Mouse (Mus musculus) adrenal gland, adult (tissue): ENCODE measurements around the gene Gm49601.

ENCODE experiments used
- DNase-seq, 2 experiments: peaks; one replicate each; pipeline ENCODE4 v3.0.0; 2022 to 2023; ENCODE audit warnings: low spot score in 1 of 2; ENCODE audit not compliant: inconsistent age in 2 of 2

The Gm49601 gene

GRCm38 (mm10) chr16:18630291-18630690 lies 4.1 kb upstream of the Gm49601 start:
- no peak for DNase-seq

DNA sequence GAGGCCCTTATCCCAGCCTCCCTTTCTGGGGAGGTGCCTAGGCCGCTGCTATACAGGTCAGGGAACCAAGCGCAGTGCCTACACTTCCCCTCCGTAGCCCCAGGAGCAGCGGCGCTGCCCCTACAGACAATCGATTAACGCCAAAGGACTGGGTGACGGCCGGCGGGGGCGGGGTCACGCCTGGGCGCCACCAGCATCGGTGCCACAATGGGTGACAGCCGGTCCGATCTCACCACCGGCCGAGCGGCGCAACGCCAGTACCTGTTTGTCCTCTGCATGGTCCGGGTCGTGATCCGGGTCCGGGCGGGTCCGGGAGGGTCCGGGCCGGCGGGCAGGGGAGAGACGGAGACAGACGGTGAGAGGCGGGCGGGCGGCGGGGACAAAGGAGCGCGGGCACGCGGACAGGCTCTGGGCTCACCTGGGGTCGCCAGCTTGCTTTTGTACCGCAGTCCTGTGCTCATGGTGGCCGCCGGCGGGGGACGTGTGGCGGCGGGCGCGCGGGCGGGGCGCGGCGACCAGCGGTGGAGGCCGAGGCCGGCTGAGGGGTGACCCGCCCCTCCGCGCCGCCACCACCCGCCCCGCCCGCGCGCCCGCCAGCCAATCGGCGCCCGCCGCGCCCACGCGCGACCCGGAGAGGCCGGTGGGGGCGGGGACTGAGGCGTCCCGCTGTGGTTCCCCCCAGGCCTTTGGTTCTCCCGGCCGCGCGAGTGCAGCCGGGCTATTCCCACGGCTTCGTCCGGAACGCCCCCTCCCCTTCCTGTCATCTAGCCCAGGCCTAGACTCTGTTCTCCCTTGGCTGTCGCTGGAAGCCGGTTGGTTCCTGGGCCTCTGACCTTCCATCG lies 3.4 kb upstream of the Gm49601 start, which contains the start of gene Sept5:
Gene Sept5, minus strand, starts transcription at position 565 of the 842 bp plus-strand sequence.
- peak; percentile 83 to 89 for DNase-seq

DNA sequence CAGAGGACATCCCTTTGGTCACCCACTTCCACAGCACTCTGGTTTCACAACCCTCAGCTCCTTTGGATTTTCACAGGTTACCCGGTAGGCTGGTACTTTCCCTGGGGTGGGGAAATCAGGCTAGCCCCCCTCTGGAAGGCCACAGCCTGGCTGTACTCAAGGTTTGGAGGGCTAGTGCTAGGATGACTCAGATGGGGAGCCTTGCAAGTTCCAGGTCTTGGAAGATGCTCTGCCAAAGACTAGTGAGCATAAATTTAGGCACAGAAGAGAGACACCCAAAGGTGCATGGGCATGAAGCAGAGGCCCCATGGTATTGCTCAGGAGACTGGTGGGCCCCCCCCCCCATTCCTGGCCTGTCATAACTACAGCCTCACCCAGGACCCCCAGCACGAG lies 2.7 kb upstream of the Gm49601 start:
- peak in 1 of 2 experiments; percentile 41 for DNase-seq

DNA sequence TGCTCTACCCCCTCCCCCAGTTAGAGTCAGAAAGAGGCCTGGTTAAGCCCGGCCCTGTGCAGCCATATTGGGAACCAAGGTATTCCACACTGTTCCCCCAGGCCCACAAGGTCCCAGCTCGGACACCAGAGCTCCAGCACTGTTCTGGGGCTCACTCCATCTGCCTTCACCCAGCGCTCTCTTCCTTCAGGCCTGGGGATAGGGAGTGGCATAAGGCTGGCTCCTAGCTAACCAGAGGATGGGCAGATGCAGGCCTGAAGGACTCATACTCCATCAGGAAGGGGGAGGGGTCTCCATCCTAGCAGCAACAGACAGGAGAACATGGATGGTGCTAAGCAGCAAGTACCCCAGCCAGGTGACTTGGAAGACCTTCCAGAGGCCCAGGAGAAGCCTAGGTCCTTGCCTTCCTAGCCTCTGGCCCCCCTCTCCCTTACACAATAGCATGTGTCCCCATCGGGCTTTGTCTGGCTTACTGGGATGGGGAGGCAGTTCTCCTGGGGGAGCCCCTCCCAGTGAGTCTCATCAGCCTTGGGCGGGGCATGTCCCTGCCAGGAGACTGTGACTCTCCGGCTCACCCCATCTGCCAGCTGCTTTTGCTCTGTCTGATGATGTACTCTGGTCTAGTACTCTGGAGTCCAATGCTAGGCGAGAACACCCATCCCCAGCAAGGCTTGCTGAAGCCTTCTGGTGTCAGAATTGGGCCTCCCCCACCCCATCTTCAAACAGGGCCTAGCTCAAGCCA lies 2.1 kb upstream of the Gm49601 start:
- DNase-seq, result peak in 1 of 2 experiments; percentile 31

- peak in 1 of 2 experiments; percentile 38 for DNase-seq
These were observed 936 bp upstream of the Gm49601 start for GRCm38 (mm10) chr16:18627163-18627562.

GRCm38 (mm10) chr16:18625791-18626311 lies 376 bp downstream of the Gm49601 start:
- peak in 1 of 2 experiments; percentile 43 for DNase-seq

- no peak for DNase-seq
These were observed 1.1 kb downstream of the Gm49601 start for GRCm38 (mm10) chr16:18625097-18625496.

- DNase-seq, result peak in 1 of 2 experiments; percentile 49
These were observed 1.6 kb downstream of the Gm49601 start for GRCm38 (mm10) chr16:18624641-18625040.

- peak in 1 of 2 experiments; percentile 27 for DNase-seq
These were observed 2.3 kb downstream of the Gm49601 start for GRCm38 (mm10) chr16:18623751-18624540.

DNA sequence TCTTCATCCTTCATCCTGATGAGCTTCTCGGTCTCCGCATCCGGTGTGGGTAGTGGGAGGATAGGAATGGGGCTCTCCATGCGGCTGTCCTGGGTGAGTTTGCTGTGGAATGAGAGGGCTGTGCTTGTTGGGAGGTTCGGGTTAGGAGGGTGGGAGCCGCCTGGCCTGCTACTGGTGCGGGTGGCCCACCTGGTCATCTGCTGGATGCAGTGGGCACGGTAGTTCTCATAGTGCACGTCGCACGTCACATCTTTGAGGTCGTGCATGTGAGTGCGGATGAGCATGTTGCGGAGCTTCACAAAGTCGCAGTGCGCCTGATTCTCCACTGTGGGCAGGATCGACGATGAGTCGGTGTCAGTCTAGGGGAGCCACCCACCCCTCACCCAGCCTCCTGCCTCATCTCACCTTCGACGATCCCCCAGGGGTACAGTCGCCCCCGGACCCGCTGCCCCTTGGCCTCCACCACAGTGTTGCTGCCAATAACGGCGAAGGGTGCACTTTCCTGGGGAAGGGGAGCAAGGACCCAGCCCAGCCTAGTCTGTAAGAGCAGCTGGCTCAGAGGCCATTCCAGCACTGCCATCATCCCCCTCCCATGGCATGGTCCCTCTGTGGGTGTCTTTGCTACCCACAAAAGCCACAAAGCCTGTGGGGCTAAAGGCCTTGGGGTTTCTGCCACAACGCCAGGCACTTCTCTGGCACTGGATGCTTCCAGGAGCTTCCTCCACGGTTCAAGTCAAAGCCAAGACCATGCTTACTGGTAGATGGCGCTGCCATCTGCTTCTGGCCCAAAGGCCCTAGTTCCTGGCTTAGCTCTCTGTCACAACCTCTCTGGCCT lies 3.1 kb downstream of the Gm49601 start:
- DNase-seq, result no peak

- no peak for DNase-seq
These were observed 4.2 kb downstream of the Gm49601 start, which contains the start of gene Gp1bb for GRCm38 (mm10) chr16:18622019-18622418. TSS of gene Gp1bb (minus strand) at chr16:18622403.

GRCm38 (mm10) chr16:18621362-18622001 lies 4.7 kb downstream of the Gm49601 start:
- peak; percentile 21 to 57 for DNase-seq

GRCm38 (mm10) chr16:18620601-18621361 lies 5.4 kb downstream of the Gm49601 start:
- peak; percentile 20 to 72 for DNase-seq

- DNase-seq, result no peak
These were observed 6.0 kb downstream of the Gm49601 start for GRCm38 (mm10) chr16:18620201-18620600.

GRCm38 (mm10) chr16:18619110-18619509 lies 7.1 kb downstream of the Gm49601 start:
- DNase-seq, result no peak

GRCm38 (mm10) chr16:18618297-18618696 lies 7.9 kb downstream of the Gm49601 start:
- DNase-seq, result no peak

DNA sequence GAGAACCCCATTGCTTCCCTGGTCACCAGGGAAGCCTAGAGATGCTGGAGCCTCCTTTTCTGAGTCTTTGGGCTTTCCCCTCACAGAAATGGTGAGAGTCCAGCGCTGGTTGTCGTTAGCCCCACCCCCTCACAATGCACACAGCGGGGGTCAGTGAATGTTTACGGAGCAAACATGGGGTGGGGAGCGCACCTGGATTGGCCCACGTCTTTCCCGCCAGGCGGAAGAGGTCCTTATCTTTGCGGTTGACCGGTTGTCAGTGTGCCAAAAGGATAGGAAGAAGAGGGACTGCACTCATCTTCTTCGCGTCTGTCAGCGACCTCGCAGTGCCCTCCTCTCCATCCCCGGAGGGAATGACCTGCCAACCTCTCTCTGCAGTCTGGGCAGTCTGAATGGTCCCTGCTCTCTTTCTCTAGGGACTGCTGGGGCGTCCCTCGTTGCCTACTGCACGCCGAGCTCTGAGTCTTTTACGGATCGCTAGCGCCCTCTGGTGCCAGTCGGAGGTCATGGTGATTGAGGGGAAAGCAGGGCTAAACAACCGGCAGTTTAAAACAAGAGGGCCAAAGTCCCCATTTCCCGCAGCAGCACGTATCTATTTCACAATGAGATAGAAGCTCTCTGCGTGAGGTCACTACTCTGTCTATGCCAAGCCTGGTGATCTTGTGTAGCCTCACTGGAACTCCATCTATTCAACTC lies 8.7 kb downstream of the Gm49601 start:
- DNase-seq, result peak; percentile 85 to 96

DNA sequence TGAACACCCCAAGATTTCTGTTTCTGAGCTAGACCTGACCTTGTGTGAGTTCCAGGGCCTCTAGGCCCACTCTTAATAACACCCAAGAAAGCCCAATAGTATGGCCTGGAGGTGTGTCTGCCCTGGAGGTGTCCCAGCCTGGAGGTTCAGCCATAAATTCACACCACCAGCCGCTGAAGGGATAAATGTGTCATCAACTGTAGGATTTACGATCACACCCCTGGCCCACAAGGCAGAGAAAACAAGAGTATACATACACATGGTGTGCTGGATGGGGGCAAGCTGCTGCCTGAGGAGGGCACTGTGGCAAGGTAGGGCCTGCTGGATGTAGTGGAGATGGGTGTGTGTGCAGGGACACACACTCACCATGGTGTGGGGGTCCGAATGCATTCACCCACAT lies 12.9 kb downstream of the Gm49601 start:
- no peak for DNase-seq
